Mouse (Mus musculus): Measurements from ENCODE around the gene Itga9.

- TF ChIP-seq POLR2A (IDR thresholded peaks at IDR 0.05; ENCODE audit: extremely low read depth, insufficient read depth, low read length), result no peak
- TF ChIP-seq CTCF (IDR thresholded peaks at IDR 0.05; ENCODE audit: low read depth, low read length), result no peak
Measured at GRCm38 (mm10) chr9:118943941-118944340, 337.5 kb downstream of the Itga9 start.

Measured in liver, adult 2 months (tissue).